28 mouse cellular contexts compared by ENCODE assay signal in genomic region chr3:137395588-137395987, GRCm38 (mm10). TPM values are rescaled to one million over a fixed set of nuclear protein-coding genes. Genes with fewer than 3 reads are reported as not detected.
DNase-seq lines count a peak whose midpoint lies in the region; ATAC-seq and TF ChIP-seq lines count a peak whose summit lies in the region.
"Had no signal": no experiment of that assay in that cellular context is flagged by ENCODE, and none has a peak within 500 bp of the region (broad histone marks: within the 10 kb centered on the region; RNA-seq: fewer than 3 reads in every experiment).

No protein-coding gene starts in this region.

- H3K36me3 ChIP-seq in heart, postnatal 0 days (replicated peaks; ENCODE audit: control insufficient read depth, insufficient read depth, low read length), result no peaks in the 10 kb centered on the region
- H3K36me3 ChIP-seq: embryonic facial prominence, embryonic 13.5 days; forebrain, embryonic 10.5 days; forebrain, embryonic 15.5 days; limb, embryonic 10.5 days; limb, embryonic 15.5 days; liver, embryonic 13.5 days had no signal

- WGBS in heart, postnatal 0 days, result 63% methylated on average over 11 of the region's 11 CpGs

- no peaks in the 10 kb centered on the region for H3K27me3 ChIP-seq in heart, postnatal 0 days (ENCODE audit: control insufficient read depth, insufficient read depth, low read length)
- H3K27me3 ChIP-seq: embryonic facial prominence, embryonic 13.5 days; forebrain, embryonic 15.5 days; limb, embryonic 15.5 days; liver, embryonic 13.5 days had no signal

- no peak overlapping the region for H3K4me3 ChIP-seq in heart, postnatal 0 days (ENCODE audit: low read depth, low read length)
- H3K4me3 ChIP-seq: embryonic facial prominence, embryonic 13.5 days; forebrain, embryonic 10.5 days; forebrain, embryonic 15.5 days; limb, embryonic 10.5 days; limb, embryonic 15.5 days; liver, embryonic 13.5 days had no signal

- H3K4me2 ChIP-seq in heart, postnatal 0 days (ENCODE audit: low read depth, low read length), result no peak overlapping the region
- H3K4me2 ChIP-seq: embryonic facial prominence, embryonic 13.5 days; forebrain, embryonic 15.5 days; heart, embryonic 11.5 days; limb, embryonic 15.5 days; liver, embryonic 13.5 days had no signal

- no peak for ATAC-seq in heart, postnatal 0 days (ENCODE audit: insufficient read depth, low read depth)
- ATAC-seq: forebrain, embryonic 15.5 days; hindbrain, embryonic 16.5 days had no signal

- no peak overlapping the region for H3K9ac ChIP-seq in heart, postnatal 0 days (replicated peaks; ENCODE audit: low read depth, low read length)
- H3K9ac ChIP-seq: embryonic facial prominence, embryonic 13.5 days; forebrain, embryonic 15.5 days; limb, embryonic 15.5 days; liver, embryonic 13.5 days had no signal

- intact Hi-C loops in heart, postnatal 36 days (cut with DNase I), result no loop called here

- no peak for TF ChIP-seq EP300 in heart, postnatal 0 days (IDR thresholded peaks at IDR 0.05; ENCODE audit: low read depth)

- H3K9me3 ChIP-seq in heart, postnatal 0 days (replicated peaks; ENCODE audit: control insufficient read depth, low read length), result peaks cover 5% of the 10 kb centered on the region; the same call in 1 of the 2 replicates
- H3K9me3 ChIP-seq: forebrain, embryonic 10.5 days; forebrain, embryonic 15.5 days; limb, embryonic 10.5 days; limb, embryonic 15.5 days; liver, embryonic 13.5 days had no signal

- TF ChIP-seq CTCF in heart, postnatal 0 days (IDR thresholded peaks at IDR 0.05; ENCODE audit: low read depth), result no peak

- H3K27ac ChIP-seq in heart, postnatal 0 days (ENCODE audit: low read depth), result no peak overlapping the region
- H3K27ac ChIP-seq: embryonic facial prominence, embryonic 13.5 days; forebrain, embryonic 10.5 days; forebrain, embryonic 15.5 days; limb, embryonic 10.5 days; limb, embryonic 15.5 days; liver, embryonic 13.5 days had no signal

- DNase-seq in heart, postnatal 0 days (ENCODE audit: low spot score), result peak; percentile 7
- DNase-seq in heart, postnatal 36 days, result no peak
- peak; percentile 21 for DNase-seq in kidney, postnatal 14 days
- no peak for DNase-seq in kidney, adult 9 months
- peak; percentile 20 to 27 for DNase-seq in right cerebral cortex, adult 2 months (ENCODE audit: low spot score in 2 of 2)
- DNase-seq in right cerebral cortex, postnatal 4 days, result no peak
- peak; percentile 9 for DNase-seq in right cerebral cortex, postnatal 25 days
- DNase-seq in adrenal gland, adult 8-10 months, result no peak
- DNase-seq: B cell, adult 2 months; cerebellum, adult 11 months; cerebellum, adult 9-11 months; gastrocnemius, postnatal 14 days; heart, postnatal 10 days; kidney, adult 8-10 months; liver, embryonic 13.5 days; lung, adult 18-20 months; lung, postnatal 14 days; midbrain, embryonic 14.5 days; spleen, adult 18-20 months; thymus, postnatal 14 days had no signal

- H3K4me1 ChIP-seq in heart, postnatal 0 days (ENCODE audit: control insufficient read depth, insufficient read depth), result no peaks in the 10 kb centered on the region
- H3K4me1 ChIP-seq: embryonic facial prominence, embryonic 13.5 days; forebrain, embryonic 10.5 days; forebrain, embryonic 15.5 days; limb, embryonic 10.5 days; limb, embryonic 15.5 days; liver, embryonic 13.5 days had no signal

RNA-seq across cellular contexts. Expression of gene Emcn, which starts 54.7 kb away (rescaled TPM):
- 54.5 and 75.2 TPM in 2 replicates for total RNA-seq in heart, postnatal 0 days (2014; rRNA removed; ENCODE audit: low replicate concordance)
- 66.8 and 67.8 TPM in 2 replicates for polyA plus RNA-seq in heart, postnatal 0 days (2015; fragmentation: Nextera tagmentation; extraction: Ambion mirVana)
- total RNA-seq in heart, postnatal 36 days (2021), result 10 to 100 TPM; 49.5 to 53.6 TPM
- total RNA-seq in adrenal gland, adult 8-10 months (2022), result 100 to 1,000 TPM in 3 of 4 experiments, 10 to 100 TPM in 1; 84.3 to 154 (median 135) TPM
- total RNA-seq: monocyte, adult 5-6 weeks had no signal

Comparison
In these comparisons a context has a peak if more than half of its experiments do, and no peak if none do; other contexts are left out.
1. DNase-seq: peak in heart, postnatal 0 days (single experiment), kidney, postnatal 14 days (single experiment), right cerebral cortex, adult 2 months (2 of 2) and right cerebral cortex, postnatal 25 days (single experiment); none in heart, postnatal 36 days (0 of 2), kidney, adult 9 months (single experiment), right cerebral cortex, postnatal 4 days (single experiment) and adrenal gland, adult 8-10 months (single experiment).